Mouse (Mus musculus): ENCODE data around the gene Olfm4. TPM values are rescaled to one million over a fixed set of nuclear protein-coding genes. Genes with fewer than 3 reads are reported as not detected.

Olfm4 gene
- polyA plus RNA-seq, 1 experiment from 2014 or later = 94.5 TPM

- Histone ChIP-seq H3K9me3 (ENCODE audit: control insufficient read depth, low read length) (no peaks in the 10 kb centered on the region), H3K27me3 (ENCODE audit: control insufficient read depth, insufficient read depth, low read length) (no peaks in the 10 kb centered on the region), H3K36me3 (ENCODE audit: control insufficient read depth, insufficient read depth, low read length) (no peaks in the 10 kb centered on the region), H3K4me2 (replicated peaks; ENCODE audit: low read depth) (no peak overlapping the region), H3K27ac (replicated peaks) (no peak overlapping the region), H3K4me3 (ENCODE audit: low read depth, low read length) (no peak overlapping the region), H3K4me1 (replicated peaks; ENCODE audit: control insufficient read depth, insufficient read depth) (no peaks in the 10 kb centered on the region), H3K9ac (ENCODE audit: low read length) (no peak overlapping the region)
- ATAC-seq (ENCODE audit: low FRiP score, low TSS enrichment) = no peak
- DNase-seq (ENCODE audit: low spot score) = no peak
- 54% methylated on average over 4 of the region's 4 CpGs for WGBS
- TF ChIP-seq EP300 (optimal IDR thresholded peaks at IDR 0.05) = no peak
- TF ChIP-seq CTCF (IDR thresholded peaks at IDR 0.05; ENCODE audit: low read depth) = peak; percentile 33; the same call in 1 of the 2 replicates
Measured at GRCm38 (mm10) chr14:80039645-80040272, 55.9 kb downstream of the Olfm4 start.

DNA sequence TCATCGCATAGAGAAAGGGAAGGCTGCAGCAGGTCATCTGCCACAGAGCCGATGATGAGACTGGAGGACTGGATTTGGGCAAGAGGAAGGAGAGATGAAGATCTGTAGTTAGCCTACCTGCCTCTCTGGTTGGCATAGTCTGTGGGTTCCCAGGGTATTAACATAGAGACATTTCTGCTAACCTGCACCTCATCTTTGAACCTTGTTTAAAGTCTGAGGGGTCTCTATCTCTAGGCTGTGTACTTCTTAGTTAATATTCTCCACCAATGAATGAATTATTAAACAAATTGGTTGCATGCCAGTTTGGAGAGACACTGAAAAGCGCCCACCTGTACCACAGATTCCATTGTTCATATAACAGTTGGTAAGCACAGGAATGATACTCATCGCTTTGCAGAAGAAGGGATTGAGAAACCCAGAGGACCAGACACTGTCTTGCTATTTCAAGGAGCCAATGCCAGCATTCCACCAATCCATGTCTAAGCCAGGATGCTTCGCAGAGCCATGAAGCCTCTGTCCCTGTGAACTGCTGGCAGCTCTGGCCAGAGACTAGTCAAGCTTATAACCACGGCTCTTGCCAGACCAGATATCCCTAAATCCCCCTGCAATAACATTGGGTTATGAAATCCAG lies 62.3 kb downstream of the Olfm4 start:
- Histone ChIP-seq H3K4me1 (replicated peaks; ENCODE audit: control insufficient read depth, insufficient read depth) (no peaks in the 10 kb centered on the region), H3K4me3 (ENCODE audit: low read depth, low read length) (no peak overlapping the region), H3K27ac (replicated peaks) (no peak overlapping the region), H3K27me3 (ENCODE audit: control insufficient read depth, insufficient read depth, low read length) (no peaks in the 10 kb centered on the region), H3K9me3 (ENCODE audit: control insufficient read depth, low read length) (no peaks in the 10 kb centered on the region), H3K4me2 (replicated peaks; ENCODE audit: low read depth) (no peak overlapping the region), H3K9ac (ENCODE audit: low read length) (no peak overlapping the region), H3K36me3 (ENCODE audit: control insufficient read depth, insufficient read depth, low read length) (no peaks in the 10 kb centered on the region)
- TF ChIP-seq EP300 (optimal IDR thresholded peaks at IDR 0.05) (no peak), CTCF (IDR thresholded peaks at IDR 0.05; ENCODE audit: low read depth) (no peak)
- 74% methylated on average over 6 of the region's 6 CpGs for WGBS
- DNase-seq (ENCODE audit: low spot score) = no peak
- ATAC-seq (ENCODE audit: low FRiP score, low TSS enrichment) = no peak

DNA sequence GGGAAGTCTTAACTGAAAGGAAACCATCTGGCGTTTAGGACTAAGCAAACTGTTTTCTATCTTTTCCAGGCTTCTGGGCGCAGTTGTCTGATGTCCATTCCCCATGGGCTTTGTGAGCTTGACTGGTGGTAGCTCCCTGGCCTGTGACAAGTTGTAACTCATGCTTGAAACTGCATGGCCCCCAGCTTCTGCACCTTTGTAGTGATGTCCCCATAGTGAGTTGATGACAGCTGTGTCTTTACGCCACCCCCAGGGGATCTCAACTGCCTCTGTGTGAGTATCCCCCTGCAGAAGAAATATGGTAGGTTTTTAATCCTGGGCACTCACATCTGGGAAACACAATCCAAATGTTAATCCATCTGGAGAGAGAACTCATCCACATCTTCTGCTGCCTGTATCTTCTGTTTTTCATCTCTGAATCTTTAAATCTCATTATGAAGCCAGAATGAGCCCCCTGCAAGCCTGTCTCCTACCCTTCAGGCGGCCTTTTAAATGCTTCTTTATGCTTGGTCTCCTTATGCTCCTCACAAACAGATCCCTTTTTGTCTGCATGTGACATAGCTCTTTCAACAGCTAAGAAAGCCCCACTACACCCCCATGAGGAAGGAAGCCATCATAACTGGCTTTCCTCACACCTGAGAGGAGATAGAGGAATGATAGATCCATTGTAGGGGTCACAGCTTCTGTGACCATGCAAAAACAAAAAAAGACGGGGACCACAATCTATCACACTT lies 63.7 kb downstream of the Olfm4 start:
- no peak for ATAC-seq (ENCODE audit: low FRiP score, low TSS enrichment)
- Histone ChIP-seq H3K4me1 (replicated peaks; ENCODE audit: control insufficient read depth, insufficient read depth) (no peaks in the 10 kb centered on the region), H3K4me2 (replicated peaks; ENCODE audit: low read depth) (no peak overlapping the region), H3K27ac (replicated peaks) (no peak overlapping the region), H3K9ac (ENCODE audit: low read length) (no peak overlapping the region), H3K36me3 (ENCODE audit: control insufficient read depth, insufficient read depth, low read length) (no peaks in the 10 kb centered on the region), H3K9me3 (ENCODE audit: control insufficient read depth, low read length) (no peaks in the 10 kb centered on the region), H3K4me3 (ENCODE audit: low read depth, low read length) (no peak overlapping the region), H3K27me3 (ENCODE audit: control insufficient read depth, insufficient read depth, low read length) (no peaks in the 10 kb centered on the region)
- 61% methylated on average over 5 of the region's 5 CpGs for WGBS
- DNase-seq (ENCODE audit: low spot score) = no peak
- TF ChIP-seq CTCF (IDR thresholded peaks at IDR 0.05; ENCODE audit: low read depth) = peak; percentile 33; the same call in 1 of the 2 replicates
- no peak for TF ChIP-seq EP300 (optimal IDR thresholded peaks at IDR 0.05)

- H3K36me3 ChIP-seq (ENCODE audit: control insufficient read depth, insufficient read depth, low read length) = no peaks in the 10 kb centered on the region
- H3K4me3 ChIP-seq (ENCODE audit: low read depth, low read length) = no peak overlapping the region
- no peak for ATAC-seq (ENCODE audit: low FRiP score, low TSS enrichment)
Measured at GRCm38 (mm10) chr14:80055725-80056124, 71.8 kb downstream of the Olfm4 start.

DNA sequence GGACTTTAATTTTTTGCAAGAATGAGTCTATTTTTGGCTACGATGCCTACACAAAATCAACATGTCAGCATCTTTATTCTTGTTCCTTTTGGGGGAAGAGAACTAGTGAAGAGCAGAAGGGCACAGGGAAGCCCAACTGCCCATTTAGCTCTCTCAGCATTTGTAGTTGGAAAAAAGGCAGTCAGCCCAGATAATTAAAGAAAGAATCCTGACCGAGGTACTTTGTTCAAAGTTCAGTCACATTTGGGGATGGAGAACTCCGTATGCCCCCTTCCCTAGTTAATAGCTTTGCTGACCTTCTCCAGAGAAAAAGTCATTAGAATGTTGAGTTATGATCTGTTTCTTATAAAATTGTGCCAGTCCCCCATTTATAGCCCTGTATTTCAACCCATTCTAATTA lies 77.8 kb downstream of the Olfm4 start:
- H3K27me3 ChIP-seq (ENCODE audit: control insufficient read depth, insufficient read depth, low read length) = no peaks in the 10 kb centered on the region
- H3K9me3 ChIP-seq (ENCODE audit: control insufficient read depth, low read length) = no peaks in the 10 kb centered on the region
- no peaks in the 10 kb centered on the region for H3K4me1 ChIP-seq (replicated peaks; ENCODE audit: control insufficient read depth, insufficient read depth)
- H3K9ac ChIP-seq (ENCODE audit: low read length) = no peak overlapping the region
- no peak for DNase-seq (ENCODE audit: low spot score)
- no peaks in the 10 kb centered on the region for H3K36me3 ChIP-seq (ENCODE audit: control insufficient read depth, insufficient read depth, low read length)
- no peak for ATAC-seq (ENCODE audit: low FRiP score, low TSS enrichment)
- no peak overlapping the region for H3K4me2 ChIP-seq (replicated peaks; ENCODE audit: low read depth)
- no peak overlapping the region for H3K27ac ChIP-seq (replicated peaks)
- WGBS = 84% methylated on average over 3 of the region's 3 CpGs
- TF ChIP-seq CTCF (IDR thresholded peaks at IDR 0.05; ENCODE audit: low read depth) = no peak
- no peak for TF ChIP-seq EP300 (optimal IDR thresholded peaks at IDR 0.05)
- no peak overlapping the region for H3K4me3 ChIP-seq (ENCODE audit: low read depth, low read length)

More at GRCm38 (mm10) chr14:80055725-80056124, 71.8 kb downstream of the Olfm4 start:
- Histone ChIP-seq H3K4me1 (replicated peaks; ENCODE audit: control insufficient read depth, insufficient read depth) (no peaks in the 10 kb centered on the region), H3K4me2 (replicated peaks; ENCODE audit: low read depth) (no peak overlapping the region), H3K27ac (replicated peaks) (no peak overlapping the region), H3K9ac (ENCODE audit: low read length) (no peak overlapping the region), H3K9me3 (ENCODE audit: control insufficient read depth, low read length) (no peaks in the 10 kb centered on the region), H3K27me3 (ENCODE audit: control insufficient read depth, insufficient read depth, low read length) (no peaks in the 10 kb centered on the region)
- no peak for DNase-seq (ENCODE audit: low spot score)
- WGBS = 45% methylated on average over 3 of the region's 3 CpGs
- no peak for TF ChIP-seq EP300 (optimal IDR thresholded peaks at IDR 0.05)
- no peak for TF ChIP-seq CTCF (IDR thresholded peaks at IDR 0.05; ENCODE audit: low read depth)

- TF ChIP-seq EP300 (optimal IDR thresholded peaks at IDR 0.05) (no peak), CTCF (IDR thresholded peaks at IDR 0.05; ENCODE audit: low read depth) (no peak)
Measured at GRCm38 (mm10) chr14:80062896-80063295, 79.0 kb downstream of the Olfm4 start.

More at GRCm38 (mm10) chr14:80062896-80063295, 79.0 kb downstream of the Olfm4 start:
- no peak overlapping the region for H3K9ac ChIP-seq (ENCODE audit: low read length)
- H3K27me3 ChIP-seq (ENCODE audit: control insufficient read depth, insufficient read depth, low read length) = no peaks in the 10 kb centered on the region
- ATAC-seq (ENCODE audit: low FRiP score, low TSS enrichment) = no peak
- no peaks in the 10 kb centered on the region for H3K36me3 ChIP-seq (ENCODE audit: control insufficient read depth, insufficient read depth, low read length)
- no peak overlapping the region for H3K4me2 ChIP-seq (replicated peaks; ENCODE audit: low read depth)
- no peaks in the 10 kb centered on the region for H3K9me3 ChIP-seq (ENCODE audit: control insufficient read depth, low read length)
- WGBS = 79% methylated on average over 9 of the region's 9 CpGs
- H3K27ac ChIP-seq (replicated peaks) = no peak overlapping the region
- no peaks in the 10 kb centered on the region for H3K4me1 ChIP-seq (replicated peaks; ENCODE audit: control insufficient read depth, insufficient read depth)
- DNase-seq (ENCODE audit: low spot score) = no peak
- no peak overlapping the region for H3K4me3 ChIP-seq (ENCODE audit: low read depth, low read length)
